Mouse (Mus musculus): ENCODE data around the gene Rcl1. TPM values are rescaled to one million over a fixed set of nuclear protein-coding genes. Genes with fewer than 3 reads are reported as not detected.

Gene Rcl1
- polyA plus RNA-seq, 1 experiment from 2014 or later: 83.7 TPM

DNA sequence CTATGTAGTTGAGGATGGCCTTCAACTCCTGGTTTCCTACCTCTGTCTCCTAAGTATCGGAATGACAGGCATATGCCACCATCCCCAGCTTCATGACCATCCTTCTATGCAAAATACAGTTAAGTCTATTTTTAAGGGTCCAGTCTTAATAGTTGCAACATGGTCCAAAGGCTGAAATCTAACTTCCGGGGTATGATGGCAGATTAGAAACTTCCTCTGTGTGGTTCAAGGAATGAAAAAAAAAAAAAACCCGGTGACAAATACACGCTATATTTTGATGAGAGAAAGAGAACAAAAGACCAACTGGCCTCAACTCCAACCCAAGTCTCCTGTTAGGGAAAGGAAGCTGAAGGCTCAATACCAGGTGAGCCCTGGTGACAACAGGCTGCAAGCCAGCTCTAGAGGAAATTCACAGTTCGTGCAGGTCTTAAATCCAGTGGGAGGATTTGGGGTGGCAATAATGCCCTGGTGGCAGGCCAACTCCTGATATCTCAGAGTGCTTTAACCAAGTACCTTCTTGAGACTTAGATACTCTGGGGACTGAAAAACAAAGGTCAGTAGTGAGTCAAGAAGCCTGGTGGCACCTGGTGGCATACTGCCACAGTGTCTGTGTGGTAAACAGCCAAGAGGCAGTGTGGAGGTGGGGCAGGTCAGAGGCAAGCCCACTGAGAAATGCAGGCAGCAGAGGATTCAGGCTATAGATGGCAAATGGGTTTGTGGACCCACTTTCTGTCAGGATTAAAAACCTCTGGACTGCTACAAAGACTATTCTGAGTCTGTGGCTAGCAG is 56.7 kb downstream of the Rcl1 start:
- no peak overlapping the region for H3K4me3 ChIP-seq
- no peak overlapping the region for H3K27ac ChIP-seq
- H3K9ac ChIP-seq: no peak overlapping the region
- peaks cover 3% of the 10 kb centered on the region; the same call in 1 of the 2 replicates for H3K9me3 ChIP-seq (replicated peaks)
- no peaks in the 10 kb centered on the region for H3K36me3 ChIP-seq
- H3K4me1 ChIP-seq: peaks cover 6% of the 10 kb centered on the region; the same call in 1 of the 2 replicates
- H3K4me2 ChIP-seq: no peak overlapping the region
- H3K27me3 ChIP-seq (replicated peaks): no peaks in the 10 kb centered on the region
- 73% methylated on average over 5 of the region's 5 CpGs for WGBS (ENCODE audit: insufficient replicate concordance)
- ATAC-seq: no peak

DNA sequence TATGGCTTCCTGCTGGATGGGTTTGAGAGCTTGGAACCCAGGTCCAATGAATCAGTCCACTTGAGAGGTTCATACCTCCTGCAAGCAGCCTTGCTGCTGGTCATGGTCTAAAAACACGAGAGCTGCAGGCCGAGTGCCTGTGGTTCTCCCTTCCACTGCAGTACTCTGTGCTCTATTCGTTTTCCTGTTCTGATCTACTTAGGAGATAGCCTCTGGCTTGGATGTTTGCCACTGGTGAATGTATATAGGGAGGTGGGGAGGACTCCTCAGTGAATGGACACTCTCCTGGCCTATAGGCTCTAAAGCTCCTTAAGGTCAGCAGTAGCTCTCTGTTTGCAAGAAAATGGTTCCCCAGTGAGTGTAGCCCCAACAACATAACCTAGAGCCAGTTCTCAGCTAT is 57.3 kb downstream of the Rcl1 start:
- Histone ChIP-seq H3K9ac (no peak overlapping the region), H3K9me3 (replicated peaks) (peaks cover 3% of the 10 kb centered on the region; the same call in 1 of the 2 replicates), H3K4me2 (no peak overlapping the region), H3K4me1 (peaks cover 6% of the 10 kb centered on the region; the same call in 1 of the 2 replicates), H3K27ac (no peak overlapping the region), H3K36me3 (no peaks in the 10 kb centered on the region), H3K4me3 (no peak overlapping the region), H3K27me3 (replicated peaks) (no peaks in the 10 kb centered on the region)
- 66% methylated on average over 3 of the region's 3 CpGs for WGBS (ENCODE audit: insufficient replicate concordance)
- ATAC-seq: no peak

DNA sequence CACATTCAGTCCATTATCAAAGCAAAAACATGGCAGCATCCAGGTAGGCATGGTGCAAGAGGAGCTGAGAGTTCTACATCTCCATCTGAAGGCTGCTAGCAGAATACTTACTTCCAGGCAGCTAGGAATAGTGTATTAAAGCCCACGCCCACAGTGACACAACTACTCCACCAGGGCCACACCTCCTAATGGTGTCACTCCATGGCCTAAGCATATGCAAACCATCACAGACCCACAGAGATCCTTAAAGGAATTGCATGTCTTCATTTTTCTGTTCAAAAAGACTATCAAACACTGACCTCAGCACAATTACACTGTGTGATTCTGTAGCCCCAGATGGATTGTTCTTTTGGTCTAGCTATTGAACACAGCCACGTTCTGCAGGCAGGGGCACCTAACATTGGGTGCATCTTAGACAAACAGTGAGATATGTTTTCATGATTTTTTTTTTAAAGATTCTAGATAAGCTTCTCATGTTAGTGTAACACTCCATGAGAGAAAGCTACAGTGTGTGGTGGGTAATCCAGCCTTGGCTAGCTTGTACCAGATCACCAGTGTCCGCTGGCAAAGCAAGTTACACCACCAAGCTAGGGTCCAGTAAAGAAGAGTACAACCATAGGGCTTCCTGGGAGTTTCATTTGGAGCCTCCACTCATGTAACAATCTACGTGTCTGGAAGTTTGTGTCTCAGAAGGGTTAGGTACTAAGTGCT is 62.8 kb downstream of the Rcl1 start:
- no peaks in the 10 kb centered on the region for H3K36me3 ChIP-seq
- H3K4me1 ChIP-seq: no peaks in the 10 kb centered on the region
- H3K9me3 ChIP-seq (replicated peaks): peaks cover 3% of the 10 kb centered on the region; the same call in 1 of the 2 replicates
- ATAC-seq: no peak
- H3K4me3 ChIP-seq: no peak overlapping the region
- no peak overlapping the region for H3K27ac ChIP-seq
- H3K4me2 ChIP-seq: no peak overlapping the region
- no peak overlapping the region for H3K9ac ChIP-seq
- 76% methylated on average over 4 of the region's 4 CpGs for WGBS (ENCODE audit: insufficient replicate concordance)
- no peaks in the 10 kb centered on the region; the same call in 1 of the 2 replicates for H3K27me3 ChIP-seq (replicated peaks)

DNA sequence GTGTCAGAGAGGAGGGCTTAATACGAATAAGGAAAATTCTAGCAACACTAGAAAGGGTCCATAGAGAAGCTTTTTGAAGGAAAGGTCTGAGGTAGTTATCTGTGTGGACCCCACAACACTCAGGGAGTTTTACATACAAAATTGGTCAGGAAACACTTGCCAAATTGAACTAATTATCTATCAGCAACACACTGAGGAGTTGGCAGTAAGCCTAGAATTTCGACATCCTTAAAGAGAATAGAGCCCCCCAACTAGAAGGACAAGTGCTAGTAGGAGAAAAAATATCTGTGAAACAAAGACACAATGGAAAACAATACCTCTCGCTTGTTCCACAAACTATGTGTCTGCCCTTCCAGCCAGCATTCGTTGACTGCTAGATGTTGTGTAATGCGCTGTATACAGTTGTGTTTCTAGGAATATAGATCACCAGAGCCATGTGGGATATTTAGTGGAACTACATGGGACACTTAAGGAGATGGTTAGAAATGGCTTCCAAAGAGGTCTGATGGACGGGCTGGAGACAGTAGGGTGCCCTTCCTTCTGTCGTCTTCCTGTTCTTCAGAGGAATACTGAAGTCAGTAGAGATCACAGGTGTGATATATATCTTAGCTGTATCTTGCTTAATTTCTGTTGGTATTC is 63.5 kb downstream of the Rcl1 start:
- H3K27me3 ChIP-seq (replicated peaks): no peaks in the 10 kb centered on the region; the same call in 1 of the 2 replicates
- H3K4me3 ChIP-seq: no peak overlapping the region
- H3K4me2 ChIP-seq: no peak overlapping the region
- no peak overlapping the region for H3K27ac ChIP-seq
- no peaks in the 10 kb centered on the region for H3K36me3 ChIP-seq
- H3K9me3 ChIP-seq (replicated peaks): no peaks in the 10 kb centered on the region
- WGBS (ENCODE audit: insufficient replicate concordance): 69% methylated on average over 7 of the region's 7 CpGs
- no peak overlapping the region for H3K9ac ChIP-seq
- ATAC-seq: no peak
- H3K4me1 ChIP-seq: no peaks in the 10 kb centered on the region

DNA sequence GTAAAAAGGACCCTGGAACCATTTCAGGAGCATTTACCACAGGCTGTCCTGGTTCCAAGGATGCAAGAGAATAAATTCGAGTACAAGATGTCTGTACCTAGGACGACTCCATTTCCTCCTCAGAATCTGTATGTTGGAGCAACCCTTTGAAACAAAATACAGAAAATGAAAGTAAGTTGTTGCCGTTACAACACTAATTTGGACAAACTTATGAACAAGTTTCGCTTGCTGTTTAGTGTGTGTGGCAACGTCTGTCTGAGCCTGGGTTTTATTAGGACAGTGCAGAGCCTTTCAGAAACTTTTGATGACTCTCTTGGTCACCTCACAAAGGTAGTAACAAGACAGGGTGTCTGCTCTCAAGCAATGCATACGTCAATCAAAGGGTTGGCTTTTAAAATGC is 66.8 kb downstream of the Rcl1 start:
- H3K9ac ChIP-seq: no peak overlapping the region
- H3K27ac ChIP-seq: no peak overlapping the region
- no peaks in the 10 kb centered on the region for H3K4me1 ChIP-seq
- H3K9me3 ChIP-seq (replicated peaks): no peaks in the 10 kb centered on the region
- H3K4me3 ChIP-seq: no peak overlapping the region
- H3K36me3 ChIP-seq: no peaks in the 10 kb centered on the region
- no peaks in the 10 kb centered on the region; the same call in 1 of the 2 replicates for H3K27me3 ChIP-seq (replicated peaks)
- WGBS (ENCODE audit: insufficient replicate concordance): 70% methylated on average over 6 of the region's 6 CpGs
- no peak overlapping the region for H3K4me2 ChIP-seq
- ATAC-seq: no peak

DNA sequence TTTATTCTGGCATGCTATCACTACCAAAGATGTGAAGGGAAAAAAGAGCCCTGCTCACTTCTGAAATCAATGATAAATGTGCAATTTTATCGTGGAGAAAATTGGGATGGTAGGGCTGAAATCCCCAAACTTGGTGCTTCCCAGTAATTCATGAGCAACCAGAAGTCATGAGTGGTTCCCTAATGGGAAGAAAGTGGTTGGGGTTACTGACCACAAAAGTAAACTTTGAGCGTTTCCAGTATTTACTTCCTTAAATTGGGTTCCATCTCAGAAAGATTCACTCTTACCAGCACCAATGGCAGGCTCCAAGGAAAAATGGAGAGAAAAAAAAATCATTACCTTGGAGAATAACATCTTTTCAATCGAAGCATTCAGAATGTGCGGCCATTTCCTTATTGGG is 79.2 kb downstream of the Rcl1 start:
- Histone ChIP-seq H3K4me3 (no peak overlapping the region), H3K36me3 (no peaks in the 10 kb centered on the region), H3K27ac (no peak overlapping the region), H3K4me1 (peaks cover 6% of the 10 kb centered on the region), H3K4me2 (no peak overlapping the region), H3K27me3 (replicated peaks) (no peaks in the 10 kb centered on the region), H3K9me3 (replicated peaks) (no peaks in the 10 kb centered on the region), H3K9ac (no peak overlapping the region)
- WGBS (ENCODE audit: insufficient replicate concordance): 52% methylated on average over 4 of the region's 4 CpGs
- ATAC-seq: no peak

DNA sequence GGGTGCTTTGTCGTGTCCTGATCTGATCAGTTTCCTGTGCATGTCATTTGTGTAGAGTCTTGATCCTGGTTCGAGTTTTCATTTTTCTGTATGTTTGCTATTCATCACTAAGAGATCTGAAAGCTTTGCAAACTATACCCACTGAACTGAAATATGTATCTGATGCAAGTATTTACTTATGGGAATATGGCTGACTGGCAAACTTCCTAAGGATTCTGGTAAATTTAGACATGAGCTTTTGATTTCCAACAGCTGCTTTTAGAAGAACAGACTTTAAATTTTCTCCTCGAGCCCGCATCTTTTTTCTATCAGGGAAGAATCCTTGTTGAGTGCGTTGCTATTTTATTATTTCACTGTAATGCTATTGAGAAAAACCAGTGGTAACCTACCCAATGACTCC is 81.0 kb downstream of the Rcl1 start:
- H3K36me3 ChIP-seq: no peaks in the 10 kb centered on the region
- ATAC-seq: no peak
- H3K9me3 ChIP-seq (replicated peaks): no peaks in the 10 kb centered on the region
- H3K27me3 ChIP-seq (replicated peaks): no peaks in the 10 kb centered on the region
- peaks cover 25% of the 10 kb centered on the region for H3K4me1 ChIP-seq
- 70% methylated on average over 5 of the region's 5 CpGs for WGBS (ENCODE audit: insufficient replicate concordance)
- H3K4me3 ChIP-seq: no peak overlapping the region
- H3K4me2 ChIP-seq: no peak overlapping the region
- H3K9ac ChIP-seq: no peak overlapping the region
- H3K27ac ChIP-seq: no peak overlapping the region

DNA sequence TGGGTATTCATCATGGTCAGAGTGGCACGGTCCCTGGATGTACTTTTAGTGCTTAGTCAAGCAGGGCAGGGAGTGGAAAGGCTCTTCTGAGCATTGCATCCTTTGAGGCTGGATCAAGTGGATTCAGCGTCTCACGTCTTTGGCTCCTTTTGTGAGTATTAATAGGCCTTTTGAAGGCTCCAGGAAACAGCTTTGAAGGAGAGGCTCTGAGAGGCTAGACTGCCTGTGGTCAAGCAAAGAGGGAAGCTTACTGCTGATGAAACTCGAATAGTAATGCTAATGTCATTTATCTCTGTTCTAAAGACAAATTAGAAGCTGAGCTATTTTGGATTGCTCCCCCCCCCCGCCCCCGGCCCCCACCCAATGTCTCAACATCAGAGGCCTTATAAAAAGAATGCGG is 83.9 kb downstream of the Rcl1 start:
- H3K36me3 ChIP-seq: no peaks in the 10 kb centered on the region
- H3K4me1 ChIP-seq: peaks cover 28% of the 10 kb centered on the region
- no peaks in the 10 kb centered on the region for H3K27me3 ChIP-seq (replicated peaks)
- no peak overlapping the region for H3K4me3 ChIP-seq
- H3K27ac ChIP-seq: no peak overlapping the region
- no peaks in the 10 kb centered on the region for H3K9me3 ChIP-seq (replicated peaks)
- ATAC-seq: no peak
- no peak overlapping the region for H3K9ac ChIP-seq
- WGBS (ENCODE audit: insufficient replicate concordance): 49% methylated on average over 7 of the region's 7 CpGs
- H3K4me2 ChIP-seq: no peak overlapping the region

DNA sequence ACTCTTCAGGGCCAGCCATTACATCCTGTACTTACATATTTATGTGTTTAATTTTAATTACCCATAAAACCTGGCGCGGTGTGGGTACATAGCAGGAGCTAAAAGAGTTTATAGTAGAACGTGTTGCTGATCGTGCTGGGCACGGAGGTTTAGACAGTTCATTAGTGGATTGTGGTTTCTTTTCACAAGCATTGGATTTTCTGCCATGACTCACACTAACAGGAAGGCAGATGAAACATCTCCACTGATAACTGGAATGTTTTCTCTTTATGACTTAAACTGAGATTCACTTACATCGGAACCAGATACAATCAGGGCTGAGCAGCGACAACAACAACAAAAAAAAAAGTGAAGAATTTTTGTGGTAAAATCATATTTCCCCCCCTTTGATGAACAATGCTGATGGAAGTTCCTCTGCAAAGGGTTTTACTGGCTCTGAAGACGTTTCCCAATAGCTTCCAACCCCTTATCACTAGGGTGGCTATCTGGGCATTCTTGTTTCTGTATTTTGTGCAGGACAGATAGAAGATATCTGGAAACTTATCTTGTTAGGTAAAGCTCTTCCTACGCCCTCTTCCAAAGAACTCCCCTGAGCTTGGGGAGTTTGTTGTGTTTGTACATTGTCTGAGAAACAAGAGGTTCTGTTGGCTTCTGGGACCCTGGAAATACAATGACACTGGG is 84.5 kb downstream of the Rcl1 start:
- Histone ChIP-seq H3K27ac (no peak overlapping the region), H3K4me2 (peak overlapping the region; percentile 21; the same call in 1 of the 2 replicates), H3K4me3 (no peak overlapping the region), H3K27me3 (replicated peaks) (no peaks in the 10 kb centered on the region), H3K36me3 (no peaks in the 10 kb centered on the region), H3K4me1 (peaks cover 28% of the 10 kb centered on the region), H3K9ac (no peak overlapping the region), H3K9me3 (replicated peaks) (no peaks in the 10 kb centered on the region)
- WGBS (ENCODE audit: insufficient replicate concordance): 31% methylated on average over 9 of the region's 9 CpGs
- ATAC-seq: no peak

DNA sequence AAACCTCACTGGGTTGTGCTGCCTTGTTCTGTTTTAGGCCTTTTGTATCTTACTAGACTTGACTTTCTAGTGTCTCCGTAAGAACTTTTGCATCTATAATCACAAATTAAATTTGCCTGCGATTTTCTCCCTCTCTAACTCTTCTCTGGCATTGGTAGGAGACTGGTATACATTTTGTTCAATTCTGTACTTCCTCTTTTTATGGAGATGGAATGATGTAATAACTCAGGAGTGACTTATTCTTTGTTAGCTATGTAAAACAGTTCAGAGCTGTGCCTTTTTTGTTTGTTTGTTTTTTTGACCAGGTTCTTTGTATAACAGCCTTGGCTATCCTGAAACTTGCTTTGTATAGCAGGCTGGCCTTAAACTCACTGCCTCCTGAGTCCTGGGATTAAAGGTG is 87.7 kb downstream of the Rcl1 start:
- Histone ChIP-seq H3K27ac (no peak overlapping the region), H3K27me3 (replicated peaks) (no peaks in the 10 kb centered on the region), H3K4me2 (no peak overlapping the region), H3K9me3 (replicated peaks) (no peaks in the 10 kb centered on the region), H3K9ac (no peak overlapping the region), H3K36me3 (no peaks in the 10 kb centered on the region), H3K4me1 (peaks cover 28% of the 10 kb centered on the region), H3K4me3 (no peak overlapping the region)
- ATAC-seq: no peak
- 71% methylated on average over 2 of the region's 2 CpGs for WGBS (ENCODE audit: insufficient replicate concordance)

All from liver, embryonic 12.5 days (tissue).